Mouse (Mus musculus): ENCODE measurements around the gene Tmem238.

The Tmem238 gene

GRCm38 (mm10) chr7:4789436-4789935, at the start of gene Tmem238:
Gene Tmem238 (minus strand): TSS chr7:4789656.
- Histone ChIP-seq H3K4me1 (replicated peaks; ENCODE audit: low read depth, low read length) (peaks cover 41% of the 10 kb centered on the region), H3K4me3 (replicated peaks; ENCODE audit: low read length) (peak within 1 kb of the TSS; percentile 87), H3K27me3 (ENCODE audit: insufficient read depth, low read length) (peaks cover 10% of the 10 kb centered on the region), H3K9me3 (ENCODE audit: low read length) (no peaks in the 10 kb centered on the region), H3K36me3 (ENCODE audit: insufficient read depth, low read length) (peaks cover 42% of the 10 kb centered on the region)
- TF ChIP-seq NANOG (IDR thresholded peaks at IDR 0.05; ENCODE audit: borderline replicate concordance, low read length) (no peak), POU5F1 (IDR thresholded peaks at IDR 0.05; ENCODE audit: borderline replicate concordance, low read length) (no peak), CTCF (conservative IDR thresholded peaks at IDR 0.05; ENCODE audit: low read length) (no peak)

- TF ChIP-seq NANOG (IDR thresholded peaks at IDR 0.05; ENCODE audit: borderline replicate concordance, low read length) (no peak), CTCF (conservative IDR thresholded peaks at IDR 0.05; ENCODE audit: low read length) (no peak), POU5F1 (IDR thresholded peaks at IDR 0.05; ENCODE audit: borderline replicate concordance, low read length) (no peak)
- peaks cover 10% of the 10 kb centered on the region for H3K36me3 ChIP-seq (ENCODE audit: insufficient read depth, low read length)
- H3K27me3 ChIP-seq (ENCODE audit: insufficient read depth, low read length), result peaks cover 50% of the 10 kb centered on the region
- no peak overlapping the region for H3K4me3 ChIP-seq (replicated peaks; ENCODE audit: low read length)
- peaks cover 53% of the 10 kb centered on the region for H3K4me1 ChIP-seq (replicated peaks; ENCODE audit: low read depth, low read length)
- H3K9me3 ChIP-seq (ENCODE audit: low read length), result no peaks in the 10 kb centered on the region
These were observed 48.2 kb upstream of the Tmem238 start for GRCm38 (mm10) chr7:4837639-4838038.

GRCm38 (mm10) chr7:4836351-4836792, 46.9 kb upstream of the Tmem238 start:
- TF ChIP-seq CTCF (conservative IDR thresholded peaks at IDR 0.05; ENCODE audit: low read length) (no peak), NANOG (IDR thresholded peaks at IDR 0.05; ENCODE audit: borderline replicate concordance, low read length) (no peak), POU5F1 (IDR thresholded peaks at IDR 0.05; ENCODE audit: borderline replicate concordance, low read length) (no peak)
- Histone ChIP-seq H3K4me1 (replicated peaks; ENCODE audit: low read depth, low read length) (peaks cover 48% of the 10 kb centered on the region), H3K36me3 (ENCODE audit: insufficient read depth, low read length) (peaks cover 10% of the 10 kb centered on the region), H3K9me3 (ENCODE audit: low read length) (no peaks in the 10 kb centered on the region), H3K4me3 (replicated peaks; ENCODE audit: low read length) (peak overlapping the region; percentile 87), H3K27me3 (ENCODE audit: insufficient read depth, low read length) (peaks cover 50% of the 10 kb centered on the region)

- H3K9me3 ChIP-seq (ENCODE audit: low read length), result no peaks in the 10 kb centered on the region
- no peak for TF ChIP-seq NANOG (IDR thresholded peaks at IDR 0.05; ENCODE audit: borderline replicate concordance, low read length)
- no peak for TF ChIP-seq CTCF (conservative IDR thresholded peaks at IDR 0.05; ENCODE audit: low read length)
- TF ChIP-seq POU5F1 (IDR thresholded peaks at IDR 0.05; ENCODE audit: borderline replicate concordance, low read length), result no peak
- peaks cover 10% of the 10 kb centered on the region for H3K36me3 ChIP-seq (ENCODE audit: insufficient read depth, low read length)
- peaks cover 50% of the 10 kb centered on the region for H3K27me3 ChIP-seq (ENCODE audit: insufficient read depth, low read length)
- peak overlapping the region; percentile 87 for H3K4me3 ChIP-seq (replicated peaks; ENCODE audit: low read length)
- H3K4me1 ChIP-seq (replicated peaks; ENCODE audit: low read depth, low read length), result peaks cover 48% of the 10 kb centered on the region
These were observed 46.3 kb upstream of the Tmem238 start for GRCm38 (mm10) chr7:4835631-4836327.

GRCm38 (mm10) chr7:4830476-4830875, 41.0 kb upstream of the Tmem238 start:
- TF ChIP-seq NANOG (IDR thresholded peaks at IDR 0.05; ENCODE audit: borderline replicate concordance, low read length), result no peak
- Histone ChIP-seq H3K4me1 (replicated peaks; ENCODE audit: low read depth, low read length) (peaks cover 64% of the 10 kb centered on the region), H3K4me3 (replicated peaks; ENCODE audit: low read length) (peak overlapping the region; percentile 37), H3K9me3 (ENCODE audit: low read length) (no peaks in the 10 kb centered on the region), H3K27me3 (ENCODE audit: insufficient read depth, low read length) (peaks cover 27% of the 10 kb centered on the region), H3K36me3 (ENCODE audit: insufficient read depth, low read length) (peaks cover 31% of the 10 kb centered on the region)

- Histone ChIP-seq H3K27me3 (ENCODE audit: insufficient read depth, low read length) (no peaks in the 10 kb centered on the region), H3K4me3 (replicated peaks; ENCODE audit: low read length) (peak overlapping the region; percentile 64), H3K9me3 (ENCODE audit: low read length) (no peaks in the 10 kb centered on the region), H3K4me1 (replicated peaks; ENCODE audit: low read depth, low read length) (peaks cover 86% of the 10 kb centered on the region), H3K36me3 (ENCODE audit: insufficient read depth, low read length) (peaks cover 22% of the 10 kb centered on the region)
- TF ChIP-seq CTCF (conservative IDR thresholded peaks at IDR 0.05; ENCODE audit: low read length), result no peak
- peak; percentile 21; the same call in 1 of the 2 replicates for TF ChIP-seq NANOG (IDR thresholded peaks at IDR 0.05; ENCODE audit: borderline replicate concordance, low read length)
These were observed 35.9 kb upstream of the Tmem238 start for GRCm38 (mm10) chr7:4825365-4825764.

GRCm38 (mm10) chr7:4822162-4822907, 32.9 kb upstream of the Tmem238 start:
- Histone ChIP-seq H3K36me3 (ENCODE audit: insufficient read depth, low read length) (no peaks in the 10 kb centered on the region), H3K9me3 (ENCODE audit: low read length) (no peaks in the 10 kb centered on the region), H3K4me1 (replicated peaks; ENCODE audit: low read depth, low read length) (peaks cover 91% of the 10 kb centered on the region), H3K4me3 (replicated peaks; ENCODE audit: low read length) (peak overlapping the region; percentile 43), H3K27me3 (ENCODE audit: insufficient read depth, low read length) (no peaks in the 10 kb centered on the region)
- TF ChIP-seq POU5F1 (IDR thresholded peaks at IDR 0.05; ENCODE audit: borderline replicate concordance, low read length), result no peak
- no peak for TF ChIP-seq CTCF (conservative IDR thresholded peaks at IDR 0.05; ENCODE audit: low read length)
- no peak for TF ChIP-seq NANOG (IDR thresholded peaks at IDR 0.05; ENCODE audit: borderline replicate concordance, low read length)

- Histone ChIP-seq H3K36me3 (ENCODE audit: insufficient read depth, low read length) (no peaks in the 10 kb centered on the region), H3K4me3 (replicated peaks; ENCODE audit: low read length) (peak overlapping the region; percentile 2; the same call in 1 of the 2 replicates)
- TF ChIP-seq POU5F1 (IDR thresholded peaks at IDR 0.05; ENCODE audit: borderline replicate concordance, low read length) (no peak), NANOG (IDR thresholded peaks at IDR 0.05; ENCODE audit: borderline replicate concordance, low read length) (no peak), CTCF (conservative IDR thresholded peaks at IDR 0.05; ENCODE audit: low read length) (no peak)
These were observed 32.2 kb upstream of the Tmem238 start for GRCm38 (mm10) chr7:4821690-4822089.

More at GRCm38 (mm10) chr7:4821690-4822089, 32.2 kb upstream of the Tmem238 start:
- Histone ChIP-seq H3K4me1 (replicated peaks; ENCODE audit: low read depth, low read length) (peaks cover 90% of the 10 kb centered on the region), H3K9me3 (ENCODE audit: low read length) (no peaks in the 10 kb centered on the region), H3K27me3 (ENCODE audit: insufficient read depth, low read length) (no peaks in the 10 kb centered on the region)

All from E14TG2a.4 (cell line).